Mouse (Mus musculus) liver, adult 2 months (tissue): ENCODE results near the gene Slc25a19.

Experiments used
- CTCF ChIP-seq: fragments of 200-500 bp; IDR thresholded peaks from 2 replicates; pipeline ENCODE4 v1.5.1; 2011; ENCODE audit warnings: low read depth, low read length, control low read depth
- POLR2A ChIP-seq: fragments of 200-500 bp; IDR thresholded peaks from 2 replicates; pipeline ENCODE4 v1.6.1; 2011; ENCODE audit warnings: low read length, control low read depth; ENCODE audit not compliant: insufficient read depth; ENCODE audit errors: extremely low read depth

GRCm38 (mm10) chr11:115582913-115583606, 45.0 kb downstream of the Slc25a19 start:
- no peak for TF ChIP-seq CTCF
- no peak for TF ChIP-seq POLR2A
